Mouse (Mus musculus): ENCODE data around the gene Bud13. TPM values are rescaled to one million over a fixed set of nuclear protein-coding genes. Genes with fewer than 3 reads are reported as not detected.
"Not testable (repeated sequence)": the region's sequence is repeated elsewhere in the genome, so short reads cannot be mapped to it uniquely, and the experiment has no call there.

Gene Bud13
- total and polyA plus RNA-seq, 2 experiments from 2014 or later: 11.8 to 12.6 TPM

- Histone ChIP-seq H3K9ac (replicated peaks; ENCODE audit: low read length) (no peak overlapping the region), H3K36me3 (ENCODE audit: insufficient read depth, low read length) (no peaks in the 10 kb centered on the region), H3K4me1 (ENCODE audit: insufficient read depth, low read length) (peaks cover 11% of the 10 kb centered on the region; the same call in 1 of the 2 replicates), H3K4me2 (ENCODE audit: low read depth, low read length) (peak overlapping the region; percentile 18; the same call in 1 of the 2 replicates), H3K27me3 (ENCODE audit: insufficient read depth, low read length) (no peaks in the 10 kb centered on the region), H3K27ac (no peak overlapping the region), H3K4me3 (ENCODE audit: low read length) (no peak overlapping the region), H3K9me3 (ENCODE audit: low read length) (0 out of 2 replicates have a peak, but pooled peaks cover 3% of the 10 kb centered on the region)
- TF ChIP-seq CTCF (IDR thresholded peaks at IDR 0.05; ENCODE audit: low read depth): no peak
- ATAC-seq (peak; percentile 13; the same call in 1 of the 2 replicates), DNase-seq (ENCODE audit: low spot score) (peak; percentile 39)
- WGBS: 13% methylated on average over 5 of the region's 5 CpGs
Observed at GRCm38 (mm10) chr9:46316388-46316787, 33.6 kb downstream of the Bud13 start.

- DNase-seq (ENCODE audit: low spot score): no peak
- WGBS: 33% methylated on average over 8 of the region's 8 CpGs
- H3K4me2 ChIP-seq (ENCODE audit: low read depth, low read length): peak overlapping the region; percentile 18; the same call in 1 of the 2 replicates
Observed at GRCm38 (mm10) chr9:46316909-46317308, 34.1 kb downstream of the Bud13 start.

DNA sequence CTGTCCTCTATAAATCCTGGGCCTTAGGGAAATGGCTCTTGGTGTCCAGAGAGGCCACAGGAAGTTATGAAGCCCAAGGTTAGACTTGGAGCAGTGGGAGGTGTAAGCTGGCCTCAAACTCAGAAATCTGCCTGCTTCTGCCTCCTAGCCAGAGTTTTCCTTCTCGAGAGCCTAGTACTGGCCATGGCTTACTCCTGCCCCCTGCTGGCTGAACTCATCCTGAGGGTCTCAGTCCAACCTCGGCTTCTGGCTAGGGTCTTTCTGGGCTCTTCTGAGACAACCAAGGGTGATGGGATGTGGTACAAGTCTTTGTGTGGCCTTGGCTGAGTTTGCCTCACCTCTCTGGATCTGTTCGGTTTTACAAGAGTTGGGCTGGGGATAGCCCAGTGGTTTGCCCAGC lies 35.1 kb downstream of the Bud13 start:
- no peaks in the 10 kb centered on the region for H3K27me3 ChIP-seq (ENCODE audit: insufficient read depth, low read length)
- H3K36me3 ChIP-seq (ENCODE audit: insufficient read depth, low read length): no peaks in the 10 kb centered on the region
- H3K4me3 ChIP-seq (ENCODE audit: low read length): no peak overlapping the region
- H3K9ac ChIP-seq (replicated peaks; ENCODE audit: low read length): no peak overlapping the region
- H3K9me3 ChIP-seq (ENCODE audit: low read length): 0 out of 2 replicates have a peak, but pooled peaks cover 3% of the 10 kb centered on the region
- no peak overlapping the region for H3K27ac ChIP-seq
- no peak overlapping the region for H3K4me2 ChIP-seq (ENCODE audit: low read depth, low read length)
- TF ChIP-seq CTCF (IDR thresholded peaks at IDR 0.05; ENCODE audit: low read depth): no peak
- DNase-seq (ENCODE audit: low spot score): no peak
- ATAC-seq: no peak
- peaks cover 11% of the 10 kb centered on the region; the same call in 1 of the 2 replicates for H3K4me1 ChIP-seq (ENCODE audit: insufficient read depth, low read length)
- WGBS: 86% methylated on average over 3 of the region's 3 CpGs

More at GRCm38 (mm10) chr9:46316909-46317308, 34.1 kb downstream of the Bud13 start:
- TF ChIP-seq CTCF (IDR thresholded peaks at IDR 0.05; ENCODE audit: low read depth): no peak
- no peak overlapping the region for H3K4me3 ChIP-seq (ENCODE audit: low read length)
- no peaks in the 10 kb centered on the region for H3K36me3 ChIP-seq (ENCODE audit: insufficient read depth, low read length)
- H3K9me3 ChIP-seq (ENCODE audit: low read length): 0 out of 2 replicates have a peak, but pooled peaks cover 3% of the 10 kb centered on the region
- H3K27ac ChIP-seq: no peak overlapping the region
- ATAC-seq: no peak
- H3K9ac ChIP-seq (replicated peaks; ENCODE audit: low read length): no peak overlapping the region
- no peaks in the 10 kb centered on the region for H3K27me3 ChIP-seq (ENCODE audit: insufficient read depth, low read length)
- peaks cover 11% of the 10 kb centered on the region; the same call in 1 of the 2 replicates for H3K4me1 ChIP-seq (ENCODE audit: insufficient read depth, low read length)

GRCm38 (mm10) chr9:46319886-46320285 lies 37.1 kb downstream of the Bud13 start, which contains the start of gene 4931429L15Rik:
Gene 4931429L15Rik, minus strand, starts transcription at chr9:46319986.
- 83% methylated on average over 6 of the region's 6 CpGs for WGBS
- not testable (repeated sequence) for ATAC-seq; H3K9ac ChIP-seq (replicated peaks; ENCODE audit: low read length); H3K4me2 ChIP-seq (ENCODE audit: low read depth, low read length); H3K27me3 ChIP-seq (ENCODE audit: insufficient read depth, low read length); H3K27ac ChIP-seq; H3K4me3 ChIP-seq (ENCODE audit: low read length); DNase-seq (ENCODE audit: low spot score); H3K36me3 ChIP-seq (ENCODE audit: insufficient read depth, low read length); H3K9me3 ChIP-seq (ENCODE audit: low read length)
- peaks cover 11% of the 10 kb centered on the region; the same call in 1 of the 2 replicates for H3K4me1 ChIP-seq (ENCODE audit: insufficient read depth, low read length)

- no peak for TF ChIP-seq CTCF (IDR thresholded peaks at IDR 0.05; ENCODE audit: low read depth)
- H3K4me3 ChIP-seq (ENCODE audit: low read length): no peak overlapping the region
- H3K4me2 ChIP-seq (ENCODE audit: low read depth, low read length): no peak overlapping the region
- no peaks in the 10 kb centered on the region for H3K36me3 ChIP-seq (ENCODE audit: insufficient read depth, low read length)
- no peaks in the 10 kb centered on the region for H3K27me3 ChIP-seq (ENCODE audit: insufficient read depth, low read length)
- no peak for DNase-seq (ENCODE audit: low spot score)
- 91% methylated on average over 2 of the region's 2 CpGs for WGBS
- no peak overlapping the region for H3K27ac ChIP-seq
- no peak for ATAC-seq
- H3K9me3 ChIP-seq (ENCODE audit: low read length): 0 out of 2 replicates have a peak, but pooled peaks cover 3% of the 10 kb centered on the region
- H3K9ac ChIP-seq (replicated peaks; ENCODE audit: low read length): no peak overlapping the region
- peaks cover 8% of the 10 kb centered on the region; the same call in 1 of the 2 replicates for H3K4me1 ChIP-seq (ENCODE audit: insufficient read depth, low read length)
Observed at GRCm38 (mm10) chr9:46320461-46320860, 37.7 kb downstream of the Bud13 start.

DNA sequence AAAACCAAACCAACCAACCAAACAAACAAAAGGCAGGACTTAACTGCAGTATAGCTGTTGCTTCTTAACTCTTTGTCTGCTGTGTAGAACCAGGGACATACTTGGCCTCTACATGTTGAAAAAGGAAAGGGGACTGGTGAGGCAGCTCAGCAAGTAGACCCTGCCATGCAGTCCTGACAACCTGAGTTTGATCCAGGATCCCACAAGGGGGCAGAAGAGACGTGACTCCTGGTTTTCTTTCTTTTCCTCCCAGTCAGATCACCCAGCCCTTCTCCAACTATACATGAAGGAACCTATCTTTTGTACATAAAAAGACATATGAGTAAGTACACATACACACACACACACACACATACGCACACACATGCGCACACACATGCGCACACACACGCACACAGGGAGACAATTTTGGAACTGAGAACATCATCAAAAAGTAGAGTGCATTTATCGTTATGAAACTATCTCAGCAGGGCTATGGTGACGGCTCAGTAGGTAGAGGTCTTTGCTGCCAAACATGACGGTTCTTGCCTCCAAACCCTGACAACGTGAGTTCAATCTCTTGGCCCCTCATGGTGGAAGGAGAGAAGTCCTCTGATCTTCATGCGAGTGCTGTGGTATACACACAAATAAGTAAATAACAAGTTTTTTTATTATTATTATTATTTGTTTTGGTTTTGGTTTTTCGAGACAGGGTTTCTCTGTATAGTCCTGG lies 44.0 kb downstream of the Bud13 start:
- no peak for DNase-seq (ENCODE audit: low spot score)
- H3K4me1 ChIP-seq (ENCODE audit: insufficient read depth, low read length): peaks cover 12% of the 10 kb centered on the region; the same call in 1 of the 2 replicates
- H3K4me3 ChIP-seq (ENCODE audit: low read length): no peak overlapping the region
- no peaks in the 10 kb centered on the region for H3K27me3 ChIP-seq (ENCODE audit: insufficient read depth, low read length)
- peak; percentile 47 for TF ChIP-seq CTCF (IDR thresholded peaks at IDR 0.05; ENCODE audit: low read depth)
- 80% methylated on average over 11 of the region's 11 CpGs for WGBS
- H3K9me3 ChIP-seq (ENCODE audit: low read length): no peaks in the 10 kb centered on the region
- H3K4me2 ChIP-seq (ENCODE audit: low read depth, low read length): no peak overlapping the region
- no peak overlapping the region for H3K27ac ChIP-seq
- ATAC-seq: no peak
- no peak overlapping the region for H3K9ac ChIP-seq (replicated peaks; ENCODE audit: low read length)
- H3K36me3 ChIP-seq (ENCODE audit: insufficient read depth, low read length): no peaks in the 10 kb centered on the region
